Mouse (Mus musculus) heart, adult 2 months (tissue): Measurements from ENCODE around the gene Cfap100.

ENCODE experiments used
- CTCF ChIP-seq: fragments of 200-600 bp; IDR thresholded peaks from 2 replicates; pipeline ENCODE4 v1.8.1; 2022; ENCODE audit warnings: antibody characterized with exemption, mild to moderate bottlenecking, moderate library complexity
- EP300 ChIP-seq: fragments of 200-500 bp; IDR thresholded peaks from 2 replicates; pipeline ENCODE4 v1.6.1; 2011; ENCODE audit warnings: low read depth, low read length, control low read depth; ENCODE audit not compliant: insufficient read depth
- POLR2A ChIP-seq: fragments of 200-500 bp; IDR thresholded peaks from 2 replicates; pipeline ENCODE4 v1.6.1; 2011; ENCODE audit warnings: mild to moderate bottlenecking, low read depth, low read length, control low read depth; ENCODE audit not compliant: insufficient read depth

DNA sequence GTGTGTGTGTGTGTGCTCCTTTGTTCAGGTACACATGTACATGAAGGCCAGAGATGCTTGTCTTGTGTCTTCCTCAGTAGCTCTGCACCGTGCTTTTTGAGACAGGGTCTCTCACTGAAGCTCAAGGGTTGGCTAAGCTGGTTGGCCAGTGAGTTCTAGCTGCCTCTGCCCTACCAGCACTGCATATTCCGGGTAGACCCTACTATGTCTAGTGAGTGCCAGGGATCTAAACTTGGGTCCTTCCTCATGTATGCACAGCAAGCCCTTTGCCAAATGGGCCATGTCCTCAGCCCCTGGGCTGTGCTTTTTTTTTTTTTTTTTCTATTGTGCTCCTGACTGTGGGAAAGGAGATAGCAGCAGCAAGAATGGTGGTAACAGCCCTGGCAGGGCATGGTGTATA is 41.7 kb upstream of the Cfap100 start:
- TF ChIP-seq CTCF (no peak), POLR2A (no peak), EP300 (no peak)
